Mouse (Mus musculus): ENCODE measurements around the gene Dnah2. TPM values are rescaled to one million over a fixed set of nuclear protein-coding genes. Genes with fewer than 3 reads are reported as not detected.

Dnah2 gene
- total and polyA plus RNA-seq, 3 experiments = 0.04 to 0.07 TPM; not detected in 1

DNA sequence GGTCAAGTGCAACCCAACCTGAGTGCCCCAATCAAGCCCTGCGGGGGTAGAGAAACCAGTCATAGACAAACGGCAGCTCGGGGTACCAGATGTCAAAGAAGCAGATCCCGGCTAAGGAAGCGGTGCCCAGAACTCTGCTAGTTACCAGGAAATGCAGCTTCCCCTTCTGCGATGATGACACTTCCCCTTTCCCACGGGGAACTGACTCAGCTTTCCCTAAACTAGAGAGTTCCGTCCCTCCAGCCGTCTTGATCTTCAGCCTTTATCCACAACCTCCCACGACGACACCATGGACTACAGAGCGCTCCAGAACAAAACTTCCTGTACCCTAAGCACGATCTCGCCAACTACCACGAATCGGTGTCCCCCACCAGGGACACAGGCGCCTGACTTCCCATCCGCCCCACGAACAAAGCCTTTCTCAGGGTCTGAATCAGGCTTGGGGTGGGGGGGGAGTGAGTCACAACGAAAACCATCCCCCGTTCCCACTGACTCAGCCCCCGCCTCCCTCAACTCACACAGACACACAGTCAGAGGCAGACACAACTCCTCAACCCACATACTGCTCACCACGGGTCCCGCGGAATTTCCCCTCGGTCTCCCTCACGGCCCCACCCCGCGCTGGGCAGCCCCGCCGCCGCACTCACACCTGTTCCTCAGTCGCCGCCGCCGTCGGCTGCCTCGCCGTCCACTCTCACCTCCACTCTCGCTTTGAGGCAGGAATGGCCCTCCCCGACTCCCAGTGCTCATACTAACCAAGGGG is 138.4 kb downstream of the Dnah2 start (continued):
- no peak for TF ChIP-seq ZMIZ1 (IDR thresholded peaks at IDR 0.05; ENCODE audit: low read depth, low read length)
- TF ChIP-seq USF1 (IDR thresholded peaks at IDR 0.05; ENCODE audit: low read depth, low read length) = no peak
- TF ChIP-seq JUND (IDR thresholded peaks at IDR 0.05; ENCODE audit: low read depth, low read length) = 0 out of 2 replicates have a peak, but pooled peaks have one; percentile 42
- no peak for TF ChIP-seq SMC3 (IDR thresholded peaks at IDR 0.05; ENCODE audit: low read depth, low read length)

DNA sequence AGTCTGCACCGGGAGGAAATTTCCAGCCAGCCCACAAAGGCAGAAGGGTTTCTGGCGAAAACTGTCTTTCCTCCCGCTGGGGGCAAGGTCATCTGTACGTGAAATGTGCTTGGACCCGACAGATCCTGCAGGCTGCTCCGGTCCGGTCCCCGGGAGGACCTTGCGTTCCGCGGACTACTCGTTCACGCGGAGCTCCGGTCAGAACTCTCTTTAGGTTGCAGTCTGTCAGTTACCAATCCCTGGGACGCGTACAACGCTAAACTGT is 138.9 kb downstream of the Dnah2 start:
- Histone ChIP-seq H3K9me3 (replicated peaks; ENCODE audit: insufficient read depth, low read length) (no peaks in the 10 kb centered on the region), H3K27ac (ENCODE audit: control insufficient read depth, low read depth, low read length) (peak overlapping the region; percentile 91), H3K27me3 (ENCODE audit: control insufficient read depth in 1 of 2, insufficient read depth in 2 of 2, low read length in 2 of 2) (no peaks in the 10 kb centered on the region), H3K9ac (ENCODE audit: control insufficient read depth, low read depth, low read length, poor library complexity, severe bottlenecking) (peak overlapping the region; percentile 87), H3K79me2 (ENCODE audit: control insufficient read depth, insufficient read depth, low read length, poor library complexity) (peaks cover 59% of the 10 kb centered on the region), H3K36me3 (ENCODE audit: control insufficient read depth in 1 of 2, insufficient read depth in 2 of 2, low read length in 2 of 2) (peaks cover 0 to 29% of the 10 kb centered on the region in 2 experiments; a peak in 3 of 4 replicates), H3K4me1 (ENCODE audit: control insufficient read depth in 1 of 2, insufficient read depth in 2 of 2, low read length in 2 of 2) (peaks cover 17 to 36% of the 10 kb centered on the region in 2 experiments), H3K4me3 (ENCODE audit: control insufficient read depth in 1 of 2, insufficient read depth in 1 of 2, low read depth in 2 of 2, low read length in 2 of 2) (peak overlapping the region; percentile 62 to 79)
- DNase-seq (ENCODE audit: low read depth, low spot score) = no peak
- TF ChIP-seq UBTF (IDR thresholded peaks at IDR 0.05; ENCODE audit: borderline replicate concordance, insufficient read depth, low read depth, low read length) (no peak), TBP (IDR thresholded peaks at IDR 0.05; ENCODE audit: low read depth, low read length) (no peak), MEF2A (IDR thresholded peaks at IDR 0.05; ENCODE audit: extremely low read depth, insufficient replicate concordance, low read depth, low read length, poor library complexity, severe bottlenecking) (no peak), TCF12 (IDR thresholded peaks at IDR 0.05; ENCODE audit: low read depth, low read length) (no peak), RAD21 (IDR thresholded peaks at IDR 0.05; ENCODE audit: low read depth, low read length) (no peak), POLR2AphosphoS2 (IDR thresholded peaks at IDR 0.05; ENCODE audit: low read length) (no peak), TAL1 (IDR thresholded peaks at IDR 0.05; ENCODE audit: low read length) (no peak), CHD1 (IDR thresholded peaks at IDR 0.05; ENCODE audit: low read depth, low read length) (no peak; the same call in 1 of the 2 replicates), POLR2AphosphoS5 (IDR thresholded peaks at IDR 0.05; ENCODE audit: borderline replicate concordance, low read depth, low read length) (no peak), RCOR1 (IDR thresholded peaks at IDR 0.05; ENCODE audit: low read depth, low read length) (no peak), GABPA (IDR thresholded peaks at IDR 0.05; ENCODE audit: low read depth, low read length) (no peak), MAZ (IDR thresholded peaks at IDR 0.05; ENCODE audit: low read depth, low read length) (no peak), ELF1 (IDR thresholded peaks at IDR 0.05; ENCODE audit: low read depth, low read length) (no peak)

Data from MEL (cell line).